Mouse (Mus musculus): ENCODE measurements around the gene Rrnad1. TPM values are rescaled to one million over a fixed set of nuclear protein-coding genes. Genes with fewer than 3 reads are reported as not detected.
A peak's percentile ranks its signal among the peaks of the same experiment; 100 is the strongest.

Rrnad1 gene
- polyA plus RNA-seq, 1 experiment from 2014 or later = 6.1 TPM

- DNase-seq (no peak), ATAC-seq (ENCODE audit: low read depth) (no peak)
- no peak overlapping the region for H3K4me2 ChIP-seq
- no peaks in the 10 kb centered on the region for H3K9me3 ChIP-seq (replicated peaks)
- no peak overlapping the region for H3K9ac ChIP-seq
- peaks cover 55% of the 10 kb centered on the region for H3K4me1 ChIP-seq (replicated peaks)
- 74% methylated on average over 5 of the region's 5 CpGs for WGBS (ENCODE audit: insufficient replicate concordance)
- no peak overlapping the region for H3K4me3 ChIP-seq (replicated peaks)
- no peak overlapping the region for H3K27ac ChIP-seq
- peaks cover 76% of the 10 kb centered on the region for H3K36me3 ChIP-seq
- H3K27me3 ChIP-seq = no peaks in the 10 kb centered on the region
Observed at GRCm38 (mm10) chr3:87934026-87934425, 3.5 kb upstream of the Rrnad1 start.

DNA sequence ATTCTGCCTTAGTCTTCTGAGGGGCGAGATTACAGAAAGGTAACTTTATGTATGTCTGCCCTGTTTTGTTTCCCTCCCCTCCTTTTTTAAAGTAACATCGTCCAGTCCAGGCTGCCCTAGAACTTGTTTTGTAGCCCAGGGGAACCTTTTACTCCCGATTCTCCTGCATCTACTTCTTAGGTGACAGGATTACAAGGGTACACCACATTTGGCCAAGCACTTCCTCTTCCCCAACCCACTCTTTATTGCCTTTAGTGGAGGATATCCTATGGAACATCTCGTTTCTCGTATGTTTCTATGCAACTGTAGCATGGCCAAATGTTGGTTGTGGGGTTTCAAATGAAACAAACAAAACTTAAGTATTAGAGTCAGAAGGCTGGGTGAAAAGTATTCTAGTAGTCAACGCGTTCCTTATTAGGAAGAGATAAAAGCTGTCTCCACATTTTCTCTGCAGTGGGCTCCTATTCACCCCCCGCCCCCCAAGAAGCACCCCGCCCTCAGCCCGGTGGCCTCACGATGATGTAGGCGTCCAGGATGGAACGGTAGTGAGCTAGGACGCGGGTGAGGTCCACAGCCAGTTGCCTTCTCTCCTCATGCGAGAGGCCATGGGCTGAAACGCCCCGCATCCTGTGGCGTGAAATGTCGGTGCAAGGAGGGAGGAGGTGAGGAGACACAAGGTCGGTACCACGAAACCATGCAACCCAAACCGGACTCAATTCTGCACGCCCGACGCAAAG lies 1.0 kb downstream of the Rrnad1 start:
- H3K9me3 ChIP-seq (replicated peaks) = no peaks in the 10 kb centered on the region
- H3K36me3 ChIP-seq = peaks cover 63% of the 10 kb centered on the region
- peak overlapping the region; percentile 88 for H3K27ac ChIP-seq
- peak overlapping the region; percentile 87 for H3K4me2 ChIP-seq
- H3K4me3 ChIP-seq (replicated peaks) = peak overlapping the region; percentile 86
- no peak for DNase-seq
- WGBS (ENCODE audit: insufficient replicate concordance) = 3% methylated on average over 26 of the region's 26 CpGs
- H3K27me3 ChIP-seq = no peaks in the 10 kb centered on the region
- peak; percentile 61 for ATAC-seq (ENCODE audit: low read depth)
- peaks cover 46% of the 10 kb centered on the region for H3K4me1 ChIP-seq (replicated peaks)
- H3K9ac ChIP-seq = peak overlapping the region; percentile 87

DNA sequence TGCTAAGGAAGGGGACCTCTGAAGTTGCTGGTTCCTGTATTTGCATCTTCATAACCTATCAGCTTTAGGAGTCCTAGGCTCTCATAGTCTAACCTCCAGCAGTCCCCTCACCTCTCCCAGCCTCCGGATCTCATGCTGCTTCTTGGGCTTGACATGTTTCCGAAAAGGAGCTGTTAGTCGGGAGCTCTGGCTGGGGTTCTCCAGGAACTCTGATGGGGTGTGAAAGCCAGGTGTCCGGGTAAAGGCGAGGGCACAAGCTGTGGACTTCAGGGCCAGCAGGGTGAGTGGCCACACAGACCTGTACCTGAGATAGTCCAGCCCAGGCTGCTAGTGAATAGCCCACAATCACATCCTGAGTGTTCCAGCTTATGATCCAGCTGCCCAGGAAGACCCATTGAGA lies 3.1 kb downstream of the Rrnad1 start:
- DNase-seq = no peak
- no peak overlapping the region for H3K4me2 ChIP-seq
- peaks cover 65% of the 10 kb centered on the region for H3K36me3 ChIP-seq
- peaks cover 32% of the 10 kb centered on the region for H3K4me1 ChIP-seq (replicated peaks)
- no peak for ATAC-seq (ENCODE audit: low read depth)
- H3K4me3 ChIP-seq (replicated peaks) = no peak overlapping the region
- 78% methylated on average over 5 of the region's 5 CpGs for WGBS (ENCODE audit: insufficient replicate concordance)
- H3K9me3 ChIP-seq (replicated peaks) = no peaks in the 10 kb centered on the region
- H3K27ac ChIP-seq = no peak overlapping the region
- no peak overlapping the region for H3K9ac ChIP-seq
- no peaks in the 10 kb centered on the region for H3K27me3 ChIP-seq

GRCm38 (mm10) chr3:87924996-87925395 lies 5.5 kb downstream of the Rrnad1 start:
- ATAC-seq (ENCODE audit: low read depth) (no peak), DNase-seq (no peak)
- Histone ChIP-seq H3K4me2 (no peak overlapping the region), H3K4me3 (replicated peaks) (no peak overlapping the region), H3K36me3 (peaks cover 62% of the 10 kb centered on the region), H3K27ac (0 out of 2 replicates have a peak overlapping the region, but pooled peaks have one; percentile 3), H3K9me3 (replicated peaks) (no peaks in the 10 kb centered on the region), H3K4me1 (replicated peaks) (peaks cover 24% of the 10 kb centered on the region), H3K9ac (no peak overlapping the region), H3K27me3 (no peaks in the 10 kb centered on the region)
- WGBS (ENCODE audit: insufficient replicate concordance) = 80% methylated on average over 7 of the region's 7 CpGs

DNA sequence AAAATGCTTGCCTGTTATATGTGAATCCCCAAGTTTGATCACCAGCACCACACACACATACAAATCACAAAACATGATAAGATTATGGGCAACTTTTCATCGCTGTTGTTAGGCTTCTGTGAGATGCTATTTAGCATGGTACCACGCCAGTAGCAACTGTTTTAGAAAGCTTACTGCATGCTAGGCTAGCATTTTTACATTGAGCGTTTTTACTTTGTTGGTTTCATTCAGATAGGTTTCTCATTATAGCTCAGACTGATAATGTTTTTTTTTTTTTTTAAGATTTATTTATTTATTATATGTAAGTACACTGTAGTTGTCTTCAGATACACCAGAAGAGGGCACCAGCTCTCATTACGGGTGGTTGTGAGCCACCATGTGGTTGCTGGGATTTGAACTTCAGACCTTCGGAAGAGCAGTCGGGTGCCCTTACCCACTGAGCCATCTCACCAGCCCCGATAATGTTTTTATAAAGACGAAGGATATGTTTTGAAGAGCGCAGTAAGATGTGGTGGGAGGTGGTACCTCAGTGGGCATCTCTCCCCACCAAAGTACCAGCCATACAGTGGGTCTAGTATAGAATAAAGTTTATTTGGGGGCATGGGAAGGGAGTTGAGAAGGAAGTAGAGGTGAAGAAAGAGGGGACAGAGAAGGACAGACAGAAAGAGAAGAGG lies 10.1 kb downstream of the Rrnad1 start:
- Histone ChIP-seq H3K27me3 (no peaks in the 10 kb centered on the region), H3K36me3 (peaks cover 63% of the 10 kb centered on the region), H3K4me2 (peak overlapping the region; percentile 81), H3K9ac (peak overlapping the region; percentile 75), H3K4me3 (replicated peaks) (peak overlapping the region; percentile 66), H3K27ac (peak overlapping the region; percentile 83), H3K4me1 (replicated peaks) (peaks cover 25% of the 10 kb centered on the region), H3K9me3 (replicated peaks) (no peaks in the 10 kb centered on the region)
- ATAC-seq (ENCODE audit: low read depth) (no peak), DNase-seq (no peak)
- 49% methylated on average over 9 of the region's 9 CpGs for WGBS (ENCODE audit: insufficient replicate concordance)

DNA sequence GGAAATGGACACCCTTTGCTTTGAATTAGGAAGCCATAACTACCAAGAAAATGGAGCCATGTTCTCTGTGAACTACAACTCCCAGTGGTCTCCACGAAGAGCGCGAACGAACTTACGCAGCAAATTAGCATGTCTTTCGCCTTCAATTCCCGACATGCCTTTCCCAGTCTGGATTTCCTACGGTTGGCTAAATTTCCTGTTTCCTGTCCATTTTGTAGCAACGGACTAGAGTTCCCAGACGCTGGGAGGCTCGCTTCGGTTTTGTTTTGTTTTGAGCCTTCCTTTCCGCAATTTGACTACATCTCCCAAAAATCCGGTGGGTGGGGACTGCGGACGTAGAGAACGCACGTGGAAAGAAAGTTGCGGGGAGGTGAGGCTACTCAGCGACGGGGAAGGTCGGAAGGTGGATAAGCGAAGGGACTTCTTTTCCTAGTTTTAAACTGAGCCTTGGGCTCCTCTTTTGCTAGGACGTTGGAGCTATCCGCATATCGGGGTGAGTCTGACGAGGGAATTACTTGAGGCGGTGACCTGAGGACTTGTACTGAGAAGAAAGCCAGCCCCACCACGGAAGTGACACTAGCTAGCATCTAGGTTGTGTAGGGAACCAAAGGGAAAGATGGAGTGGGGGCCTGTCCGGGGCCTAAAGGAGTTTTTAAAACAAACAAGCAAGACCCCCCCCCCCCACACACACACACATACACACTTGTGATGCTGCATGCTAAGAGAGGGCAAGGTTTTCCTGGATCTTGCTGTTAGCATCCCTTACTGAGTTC lies 11.0 kb downstream of the Rrnad1 start, which contains the start of gene Mrpl24:
Gene Mrpl24, plus strand, starts transcription at position 171 of the 773 bp plus-strand sequence.
- H3K27me3 ChIP-seq = no peaks in the 10 kb centered on the region

GRCm38 (mm10) chr3:87918551-87918950 lies 12.0 kb downstream of the Rrnad1 start:
- DNase-seq = no peak
- peak overlapping the region; percentile 81 for H3K4me2 ChIP-seq
- WGBS (ENCODE audit: insufficient replicate concordance) = 85% methylated on average over 1 of the region's 1 CpGs
- peak overlapping the region; percentile 83 for H3K27ac ChIP-seq
- ATAC-seq (ENCODE audit: low read depth) = no peak
- H3K9ac ChIP-seq = peak overlapping the region; percentile 75
- no peaks in the 10 kb centered on the region for H3K27me3 ChIP-seq
- no peaks in the 10 kb centered on the region for H3K9me3 ChIP-seq (replicated peaks)
- peak overlapping the region; percentile 66; the same call in 1 of the 2 replicates for H3K4me3 ChIP-seq (replicated peaks)
- H3K4me1 ChIP-seq (replicated peaks) = peaks cover 39% of the 10 kb centered on the region
- H3K36me3 ChIP-seq = peaks cover 63% of the 10 kb centered on the region

More for the DNA sequence above, 11.0 kb downstream of the Rrnad1 start, which contains the start of gene Mrpl24:
- Histone ChIP-seq H3K9ac (peak within 1 kb of the TSS; percentile 75), H3K9me3 (replicated peaks) (no peaks in the 10 kb centered on the region), H3K36me3 (peaks cover 63% of the 10 kb centered on the region), H3K4me1 (replicated peaks) (peaks cover 30% of the 10 kb centered on the region), H3K27ac (peak within 1 kb of the TSS; percentile 83), H3K4me3 (replicated peaks) (peak within 1 kb of the TSS; percentile 66), H3K4me2 (peak within 1 kb of the TSS; percentile 81)
- under 1% methylated on average over 30 of the region's 30 CpGs for WGBS (ENCODE audit: insufficient replicate concordance)
- DNase-seq (peak; percentile 69), ATAC-seq (ENCODE audit: low read depth) (peak; percentile 80)

GRCm38 (mm10) chr3:87916990-87917389 lies 13.5 kb downstream of the Rrnad1 start:
- Histone ChIP-seq H3K9me3 (replicated peaks) (no peaks in the 10 kb centered on the region), H3K4me3 (replicated peaks) (no peak overlapping the region), H3K4me1 (replicated peaks) (peaks cover 55% of the 10 kb centered on the region), H3K4me2 (no peak overlapping the region), H3K27ac (0 out of 2 replicates have a peak overlapping the region, but pooled peaks have one; percentile 10), H3K36me3 (peaks cover 60% of the 10 kb centered on the region), H3K27me3 (no peaks in the 10 kb centered on the region), H3K9ac (no peak overlapping the region)
- WGBS (ENCODE audit: insufficient replicate concordance) = 91% methylated on average over 1 of the region's 1 CpGs
- ATAC-seq (ENCODE audit: low read depth) (no peak), DNase-seq (no peak)

DNA sequence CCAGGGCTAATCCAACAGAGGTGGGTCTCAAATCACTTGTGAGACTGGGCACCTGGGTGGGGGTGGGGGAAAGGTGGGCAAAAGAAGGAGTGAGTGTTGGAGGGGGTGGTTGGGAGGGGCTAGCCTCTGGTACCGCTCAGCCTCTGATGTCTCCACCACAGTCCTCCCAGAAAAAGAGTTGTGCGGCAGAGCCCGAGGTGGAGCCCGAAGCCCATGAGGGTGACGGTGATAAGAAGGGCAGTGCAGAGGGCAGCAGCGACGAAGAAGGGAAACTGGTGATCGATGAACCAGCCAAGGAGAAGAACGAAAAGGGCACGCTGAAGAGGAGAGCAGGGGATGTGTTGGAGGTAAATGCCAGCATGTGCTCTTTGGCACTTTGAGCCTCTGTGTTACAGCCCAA lies 16.6 kb downstream of the Rrnad1 start:
- Histone ChIP-seq H3K27ac (peak overlapping the region; percentile 77), H3K27me3 (no peaks in the 10 kb centered on the region), H3K4me1 (replicated peaks) (peaks cover 70% of the 10 kb centered on the region), H3K36me3 (peaks cover 74% of the 10 kb centered on the region), H3K4me3 (replicated peaks) (no peak overlapping the region; the same call in 1 of the 2 replicates), H3K9ac (peak overlapping the region; percentile 50), H3K9me3 (replicated peaks) (no peaks in the 10 kb centered on the region), H3K4me2 (peak overlapping the region; percentile 34)
- WGBS (ENCODE audit: insufficient replicate concordance) = 57% methylated on average over 10 of the region's 10 CpGs
- peak; percentile 52 for ATAC-seq (ENCODE audit: low read depth)
- DNase-seq = no peak

DNA sequence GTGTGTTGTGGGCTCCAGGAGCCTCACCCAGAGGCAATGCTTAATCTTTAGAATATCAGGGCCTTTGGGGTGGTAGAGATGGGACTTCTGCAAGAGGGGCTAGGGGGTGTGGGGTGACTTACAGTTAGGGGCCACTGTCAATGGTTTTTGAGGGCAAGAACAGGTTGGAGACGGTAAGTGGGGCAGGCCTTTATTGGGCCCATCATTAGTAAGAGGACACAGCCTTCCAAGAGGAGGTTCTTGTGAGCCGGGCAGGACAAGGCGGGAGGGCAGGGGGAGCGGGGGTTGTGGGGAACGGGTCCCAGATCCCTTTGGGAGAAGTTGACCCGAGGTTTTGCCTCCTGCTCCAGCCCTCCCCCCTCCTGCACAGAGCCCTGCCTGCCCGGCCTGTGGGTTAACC lies 17.0 kb downstream of the Rrnad1 start:
- no peak for DNase-seq
- Histone ChIP-seq H3K36me3 (peaks cover 77% of the 10 kb centered on the region), H3K4me3 (replicated peaks) (no peak overlapping the region; the same call in 1 of the 2 replicates), H3K9me3 (replicated peaks) (no peaks in the 10 kb centered on the region), H3K9ac (peak overlapping the region; percentile 50), H3K27ac (peak overlapping the region; percentile 77), H3K27me3 (no peaks in the 10 kb centered on the region), H3K4me1 (replicated peaks) (peaks cover 70% of the 10 kb centered on the region), H3K4me2 (peak overlapping the region; percentile 34)
- WGBS (ENCODE audit: insufficient replicate concordance) = 75% methylated on average over 7 of the region's 7 CpGs
- peak; percentile 1; the same call in 1 of the 2 replicates for ATAC-seq (ENCODE audit: low read depth)
